Mouse (Mus musculus): ENCODE data around the gene Cnnm4.
A peak's percentile ranks its signal among the peaks of the same experiment; 100 is the strongest.

Cnnm4 gene

DNA sequence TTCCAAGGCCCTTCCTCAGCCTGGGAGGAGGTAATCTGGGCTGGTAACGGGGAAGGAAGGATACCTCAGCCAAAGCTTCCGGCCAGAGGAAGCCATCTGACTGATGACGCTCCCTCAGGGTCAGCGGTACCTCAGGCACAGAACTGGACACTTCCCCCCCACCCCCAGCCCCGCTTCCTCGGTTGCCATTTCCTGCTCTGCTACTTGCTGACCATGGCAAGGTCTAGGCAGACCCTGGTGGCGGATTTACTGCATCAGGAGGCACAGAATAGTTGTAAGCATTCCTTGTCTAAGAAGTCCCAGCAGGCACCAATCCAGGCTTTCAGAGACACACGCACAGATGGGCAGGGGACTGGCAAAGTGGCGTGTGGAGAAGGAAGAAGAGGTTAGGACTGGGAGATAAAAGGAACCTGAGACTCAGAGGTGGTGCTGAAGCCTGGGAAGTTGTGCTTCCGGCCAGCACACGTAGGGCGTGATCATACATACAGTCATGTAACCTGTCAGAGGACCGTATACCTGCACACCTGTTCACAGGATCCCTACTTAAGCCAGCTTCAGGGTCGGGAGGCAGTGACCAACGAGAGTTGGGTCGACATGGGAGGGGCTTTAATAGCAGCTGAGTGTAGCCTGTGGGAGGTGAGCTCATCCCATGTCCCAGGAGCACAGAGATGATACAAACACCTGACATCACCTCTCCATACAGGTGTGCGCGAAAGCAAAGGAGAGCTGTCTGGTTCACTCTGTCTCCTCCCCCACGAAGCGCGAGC lies 83.4 kb downstream of the Cnnm4 start:
- TF ChIP-seq GATA4 (IDR thresholded peaks at IDR 0.05; ENCODE audit: insufficient replicate concordance, low read length): peak; percentile 53; the same call in 1 of the 2 replicates

DNA sequence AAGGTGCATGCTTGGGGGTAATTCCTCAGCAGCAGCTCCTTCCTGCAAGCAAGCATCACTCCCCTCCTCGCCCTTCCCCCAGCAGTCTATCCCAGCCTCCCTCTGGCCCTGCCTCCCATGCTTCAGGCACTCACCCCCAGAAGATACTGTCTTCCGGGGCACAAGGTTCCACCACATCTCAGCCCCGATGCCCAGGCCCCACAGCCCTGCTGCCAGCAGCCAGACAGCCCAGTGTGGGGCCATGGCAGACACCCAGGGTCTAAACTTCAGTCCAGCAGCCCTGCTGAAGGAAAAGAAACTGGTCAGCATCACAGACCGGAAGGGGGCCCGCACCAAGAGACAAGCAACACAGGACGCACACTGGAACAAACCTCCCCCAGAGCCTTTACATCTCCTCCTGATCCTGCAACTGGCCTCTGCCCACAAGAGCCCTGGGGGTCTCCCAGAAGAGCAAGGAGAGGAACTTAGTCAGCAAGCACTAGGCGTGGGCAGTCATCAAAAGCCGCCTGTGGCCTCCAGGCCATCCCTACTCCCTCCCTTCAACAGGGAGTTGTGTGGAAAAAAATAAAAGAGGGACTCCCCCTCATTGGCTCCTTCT lies 84.5 kb downstream of the Cnnm4 start:
- no peak for TF ChIP-seq GATA4 (IDR thresholded peaks at IDR 0.05; ENCODE audit: insufficient replicate concordance, low read length)

DNA sequence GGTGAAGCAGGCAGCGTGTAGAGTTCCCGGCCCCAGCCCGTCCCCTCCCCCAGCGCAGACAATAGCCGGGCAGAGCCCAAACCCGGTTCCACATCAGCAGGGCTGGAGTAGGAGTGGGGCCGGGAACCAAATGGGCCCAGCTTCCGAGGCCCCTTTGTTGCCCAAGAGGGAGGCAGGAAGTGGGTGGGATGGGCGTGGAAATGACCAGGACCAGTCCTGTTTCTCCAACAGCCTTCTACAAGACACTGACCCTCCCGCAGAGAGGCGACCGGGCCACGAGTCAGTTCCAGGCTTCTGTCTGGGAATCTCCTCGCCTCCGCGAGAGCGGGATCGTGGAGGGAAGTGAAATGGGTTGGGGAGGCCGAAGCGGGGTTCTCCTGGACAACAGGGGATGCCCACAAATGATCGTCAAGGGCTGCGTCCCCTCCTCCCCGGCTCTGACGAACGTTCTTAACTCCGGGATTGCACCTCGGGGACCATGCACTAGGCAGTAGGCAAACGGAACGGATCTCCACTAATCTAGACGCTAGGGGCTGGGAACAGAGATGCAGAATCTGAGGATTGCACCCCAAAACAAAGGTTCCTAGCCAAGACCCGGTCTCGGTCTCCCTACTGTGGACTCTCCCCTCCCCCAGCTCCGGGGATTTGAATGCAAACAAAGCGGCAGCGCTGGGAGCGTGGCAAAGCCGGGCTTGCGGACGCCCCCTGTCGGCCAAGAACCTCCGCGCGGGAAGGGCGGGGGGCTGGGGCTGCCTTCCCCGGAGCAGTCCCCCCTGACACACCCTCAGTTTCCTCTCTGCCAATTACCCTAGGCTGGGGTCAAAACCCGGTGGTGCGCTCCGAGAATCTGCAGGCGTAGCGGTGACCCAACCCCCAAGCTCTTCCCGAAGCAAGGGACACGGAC lies 85.4 kb downstream of the Cnnm4 start:
- no peak; the same call in 1 of the 2 replicates for TF ChIP-seq GATA4 (IDR thresholded peaks at IDR 0.05; ENCODE audit: insufficient replicate concordance, low read length)

DNA sequence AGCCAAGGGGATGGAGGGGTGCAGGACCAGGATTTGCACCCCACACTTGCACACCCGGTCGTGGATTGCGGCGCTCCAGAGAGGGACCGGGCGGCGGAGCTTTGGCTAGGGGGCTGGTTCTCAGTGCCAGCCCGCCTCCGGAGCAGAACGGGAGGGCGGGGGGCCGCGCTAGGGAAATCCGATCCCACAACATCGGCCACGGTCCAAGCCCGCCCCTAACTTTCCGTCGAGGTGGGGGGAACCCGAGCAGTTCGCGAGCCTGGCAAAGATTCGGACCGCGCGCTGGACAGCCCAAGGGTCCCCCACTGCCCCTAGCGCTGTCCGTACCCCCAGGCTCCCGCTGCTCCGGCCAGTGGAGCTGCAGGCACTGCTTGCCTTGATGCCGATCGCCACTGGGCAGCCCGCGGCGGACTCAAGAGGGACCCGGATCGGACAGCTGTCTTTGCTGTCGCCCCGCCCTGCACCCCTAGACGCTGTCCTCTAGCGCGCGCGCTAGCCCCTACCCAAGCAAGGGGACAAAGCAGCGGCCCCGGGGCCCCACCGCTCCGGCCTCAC lies 86.1 kb downstream of the Cnnm4 start:
- TF ChIP-seq GATA4 (IDR thresholded peaks at IDR 0.05; ENCODE audit: insufficient replicate concordance, low read length): no peak; the same call in 1 of the 2 replicates
